Mouse (Mus musculus): ENCODE data around the gene Ankrd45.

- no peak for TF ChIP-seq CTCF (IDR thresholded peaks at IDR 0.05; ENCODE audit: extremely low read depth, insufficient read depth, insufficient read length, insufficient replicate concordance)
- no peak for TF ChIP-seq POLR2A (IDR thresholded peaks at IDR 0.05; ENCODE audit: low read depth, low read length)
Observed at GRCm38 (mm10) chr1:161099721-161100405, 42.6 kb upstream of the Ankrd45 start.

Measured in spleen, adult 2 months (tissue).